Mouse (Mus musculus) ovary, adult 18-20 months (tissue): ENCODE data around the gene BC049730.

Experiments used
- DNase-seq: peaks from one replicate; pipeline ENCODE4 v3.0.0; 2022; ENCODE audit warnings: low spot score, mixed read lengths

BC049730 gene

GRCm38 (mm10) chr7:24762574-24762973 is 53.5 kb downstream of the BC049730 start:
- no peak for DNase-seq
